Mouse (Mus musculus): ENCODE data around the gene Bsx. TPM values are rescaled to one million over a fixed set of nuclear protein-coding genes. Genes with fewer than 3 reads are reported as not detected.

Gene Bsx
- polyA plus RNA-seq, 1 experiment = not detected

DNA sequence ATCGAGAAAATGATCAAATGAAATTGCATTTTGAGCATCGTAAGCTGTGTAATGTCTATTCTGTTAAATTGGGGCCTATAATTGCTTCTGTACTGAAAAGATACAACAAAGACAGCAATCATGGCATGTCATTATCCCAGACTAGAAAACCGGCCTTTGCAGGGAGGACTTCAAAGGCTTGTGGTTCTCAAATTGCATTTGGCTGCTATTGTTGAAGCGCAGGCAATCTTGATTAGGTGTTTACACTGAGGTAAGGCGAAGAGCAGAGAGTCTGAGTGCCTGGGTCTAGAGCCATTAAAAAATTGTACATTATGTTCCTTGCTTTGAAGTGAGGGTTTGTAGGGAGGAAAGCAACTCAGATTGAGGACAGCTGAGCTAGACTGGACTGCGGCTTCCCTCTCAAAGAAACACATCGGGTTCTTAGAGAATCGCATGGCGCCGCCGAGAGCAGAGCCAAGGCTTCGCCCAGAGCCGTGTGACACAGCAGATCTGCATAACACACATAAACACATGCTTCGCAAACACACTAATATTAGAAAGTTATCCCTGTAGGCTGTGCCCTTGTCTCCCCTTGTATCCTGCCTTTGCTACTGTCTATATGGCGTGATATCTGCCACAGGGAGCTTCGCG is 53.5 kb downstream of the Bsx start:
- Histone ChIP-seq H3K27me3 (ENCODE audit: control insufficient read depth) (no peaks in the 10 kb centered on the region), H3K36me3 (ENCODE audit: control insufficient read depth) (no peaks in the 10 kb centered on the region), H3K4me3 (replicated peaks) (no peak overlapping the region), H3K9me3 (ENCODE audit: control insufficient read depth, low read length) (no peaks in the 10 kb centered on the region), H3K4me1 (ENCODE audit: control insufficient read depth) (no peaks in the 10 kb centered on the region)
- no peak for TF ChIP-seq GATA1 (IDR thresholded peaks at IDR 0.05; ENCODE audit: low read length)
- TF ChIP-seq TAL1 (IDR thresholded peaks at IDR 0.05; ENCODE audit: low read length) = no peak

Other genes with a start within 250 kb of the Bsx start
- not detected in 2 replicates for gene Gm21915, start 203.5 kb upstream of the Bsx start, polyA plus RNA-seq (2012)
- gene Clmp, start 188.2 kb upstream of the Bsx start, polyA plus RNA-seq (2012) = 0.01 TPM in 1 of 2 replicates, not detected in the other
- gene Hspa8, start 73.1 kb upstream of the Bsx start, polyA plus RNA-seq (2012) = 64.3 and 66.6 TPM in 2 replicates
- 0.02 TPM in 1 of 2 replicates, not detected in the other for gene Jhy, start 90.0 kb downstream of the Bsx start, polyA plus RNA-seq (2012)
- gene Crtam, start 130.5 kb downstream of the Bsx start, polyA plus RNA-seq (2012) = not detected in 2 replicates